Mouse (Mus musculus): ENCODE measurements around the gene Fgf18.

Gene Fgf18

GRCm38 (mm10) chr11:33115796-33116195, 31.4 kb downstream of the Fgf18 start:
- no peak for DNase-seq (ENCODE audit: low read depth, low spot score)

GRCm38 (mm10) chr11:33112407-33112806, 34.8 kb downstream of the Fgf18 start:
- DNase-seq (ENCODE audit: low read depth, low spot score) = no peak

- DNase-seq (ENCODE audit: low read depth, low spot score) = no peak
Measured at GRCm38 (mm10) chr11:33110111-33110510, 37.1 kb downstream of the Fgf18 start.

- no peak for DNase-seq (ENCODE audit: low read depth, low spot score)
Measured at GRCm38 (mm10) chr11:33107540-33107939, 39.7 kb downstream of the Fgf18 start.

GRCm38 (mm10) chr11:33104911-33105316, 42.3 kb downstream of the Fgf18 start:
- DNase-seq (ENCODE audit: low read depth, low spot score) = no peak

- DNase-seq (ENCODE audit: low read depth, low spot score) = no peak
Measured at GRCm38 (mm10) chr11:33103291-33103943, 43.8 kb downstream of the Fgf18 start.

GRCm38 (mm10) chr11:33100027-33100507, 47.1 kb downstream of the Fgf18 start:
- no peak for DNase-seq (ENCODE audit: low read depth, low spot score)

- no peak for DNase-seq (ENCODE audit: low read depth, low spot score)
Measured at GRCm38 (mm10) chr11:33099425-33099824, 47.8 kb downstream of the Fgf18 start.

- no peak for DNase-seq (ENCODE audit: low read depth, low spot score)
Measured at GRCm38 (mm10) chr11:33098446-33098845, 48.8 kb downstream of the Fgf18 start.

- DNase-seq (ENCODE audit: low read depth, low spot score) = peak; percentile 68
Measured at GRCm38 (mm10) chr11:33097855-33098254, 49.3 kb downstream of the Fgf18 start.

- DNase-seq (ENCODE audit: low read depth, low spot score) = no peak
Measured at GRCm38 (mm10) chr11:33089856-33090255, 57.3 kb downstream of the Fgf18 start.

- no peak for DNase-seq (ENCODE audit: low read depth, low spot score)
Measured at GRCm38 (mm10) chr11:33088181-33088580, 59.0 kb downstream of the Fgf18 start.

- DNase-seq (ENCODE audit: low read depth, low spot score) = no peak
Measured at GRCm38 (mm10) chr11:33086046-33086445, 61.2 kb downstream of the Fgf18 start.

- DNase-seq (ENCODE audit: low read depth, low spot score) = no peak
Measured at GRCm38 (mm10) chr11:33085514-33085913, 61.7 kb downstream of the Fgf18 start.

- no peak for DNase-seq (ENCODE audit: low read depth, low spot score)
Measured at GRCm38 (mm10) chr11:33085054-33085453, 62.1 kb downstream of the Fgf18 start.

- no peak for DNase-seq (ENCODE audit: low read depth, low spot score)
Measured at GRCm38 (mm10) chr11:33084041-33084440, 63.2 kb downstream of the Fgf18 start.

- DNase-seq (ENCODE audit: low read depth, low spot score) = no peak
Measured at GRCm38 (mm10) chr11:33081175-33081574, 66.0 kb downstream of the Fgf18 start.

GRCm38 (mm10) chr11:33080046-33080808, 67.0 kb downstream of the Fgf18 start:
- DNase-seq (ENCODE audit: low read depth, low spot score) = no peak

- DNase-seq (ENCODE audit: low read depth, low spot score) = no peak
Measured at GRCm38 (mm10) chr11:33079424-33079823, 67.8 kb downstream of the Fgf18 start.

- no peak for DNase-seq (ENCODE audit: low read depth, low spot score)
Measured at GRCm38 (mm10) chr11:33078036-33078435, 69.2 kb downstream of the Fgf18 start.

GRCm38 (mm10) chr11:33075293-33075692, 71.9 kb downstream of the Fgf18 start:
- DNase-seq (ENCODE audit: low read depth, low spot score) = no peak

- no peak for DNase-seq (ENCODE audit: low read depth, low spot score)
Measured at GRCm38 (mm10) chr11:33074541-33074940, 72.7 kb downstream of the Fgf18 start.

- DNase-seq (ENCODE audit: low read depth, low spot score) = no peak
Measured at GRCm38 (mm10) chr11:33071358-33071922, 75.8 kb downstream of the Fgf18 start.
